Mouse (Mus musculus) embryo, embryonic 10.5 days (tissue): Measurements from ENCODE around the gene Tat.

Source experiments
- DNase-seq: peaks from one replicate; pipeline ENCODE4 v3.0.0-alpha.2; 2015; ENCODE audit warnings: low spot score

Tat gene

GRCm38 (mm10) chr8:109983944-109984343 lies 6.3 kb upstream of the Tat start:
- no peak for DNase-seq

DNA sequence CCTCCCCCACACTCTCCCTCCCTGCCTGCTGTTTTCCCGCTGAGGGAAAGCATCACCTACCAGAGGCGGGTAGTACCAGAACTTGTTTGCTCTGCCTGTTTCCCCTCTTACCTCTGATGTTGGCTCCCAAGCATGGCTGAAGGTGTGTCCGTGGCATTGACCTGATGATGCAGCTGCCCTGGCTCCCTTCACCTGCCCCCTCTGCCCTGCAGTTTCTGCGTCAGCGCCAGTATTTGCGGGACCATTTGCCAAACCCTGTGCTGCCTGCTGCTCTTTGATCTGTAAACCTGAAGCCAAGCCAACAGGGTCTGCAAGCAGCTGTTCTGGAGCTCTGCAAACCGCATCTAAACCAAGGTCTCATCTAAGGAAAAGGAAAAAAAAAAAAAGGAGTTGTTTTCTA lies 3.9 kb upstream of the Tat start:
- no peak for DNase-seq

- no peak for DNase-seq
Measured at GRCm38 (mm10) chr8:109987776-109988175, 2.5 kb upstream of the Tat start.

- DNase-seq = no peak
Measured at GRCm38 (mm10) chr8:109989151-109989550, 1.1 kb upstream of the Tat start.

DNA sequence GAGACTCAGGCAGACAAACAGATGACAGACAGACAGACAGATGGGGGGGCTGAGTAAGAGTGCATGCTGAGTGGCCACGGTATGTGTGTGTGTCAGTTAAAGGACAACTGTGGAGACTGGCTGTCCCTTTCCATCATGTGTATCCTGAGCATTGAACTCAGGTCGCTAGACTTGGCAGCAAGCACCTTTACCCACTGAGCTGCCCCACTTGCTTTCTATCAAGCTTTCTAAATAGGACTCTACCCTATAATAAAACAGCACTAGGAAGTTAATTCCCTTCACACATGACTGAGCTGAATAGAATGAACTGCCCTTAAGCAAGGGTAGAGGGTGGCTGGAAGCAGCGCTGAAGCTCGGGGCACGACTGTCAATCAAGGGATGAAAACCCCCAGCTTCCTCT lies 1.9 kb downstream of the Tat start:
- no peak for DNase-seq

- no peak for DNase-seq
Measured at GRCm38 (mm10) chr8:109992951-109993350, 2.7 kb downstream of the Tat start.

DNA sequence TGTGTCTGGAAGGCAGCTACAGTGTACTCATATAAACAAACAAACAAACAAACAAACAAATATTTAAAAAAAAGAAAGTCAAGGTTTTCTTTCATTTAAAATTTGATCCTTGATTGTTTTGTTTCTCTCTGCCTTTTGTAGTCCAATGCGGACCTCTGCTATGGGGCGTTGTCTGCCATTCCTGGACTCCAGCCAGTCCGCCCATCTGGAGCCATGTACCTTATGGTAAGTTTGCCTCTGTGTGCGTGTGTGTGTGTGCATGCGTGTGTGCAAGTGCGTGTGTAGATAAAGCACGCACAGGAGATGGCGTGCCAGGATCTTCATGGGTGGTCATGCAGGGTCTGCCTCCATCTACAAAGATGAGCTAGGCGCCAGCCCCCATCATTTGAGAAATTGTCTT lies 7.1 kb downstream of the Tat start:
- no peak for DNase-seq

- DNase-seq = no peak
Measured at GRCm38 (mm10) chr8:109998066-109998465, 7.8 kb downstream of the Tat start.

DNA sequence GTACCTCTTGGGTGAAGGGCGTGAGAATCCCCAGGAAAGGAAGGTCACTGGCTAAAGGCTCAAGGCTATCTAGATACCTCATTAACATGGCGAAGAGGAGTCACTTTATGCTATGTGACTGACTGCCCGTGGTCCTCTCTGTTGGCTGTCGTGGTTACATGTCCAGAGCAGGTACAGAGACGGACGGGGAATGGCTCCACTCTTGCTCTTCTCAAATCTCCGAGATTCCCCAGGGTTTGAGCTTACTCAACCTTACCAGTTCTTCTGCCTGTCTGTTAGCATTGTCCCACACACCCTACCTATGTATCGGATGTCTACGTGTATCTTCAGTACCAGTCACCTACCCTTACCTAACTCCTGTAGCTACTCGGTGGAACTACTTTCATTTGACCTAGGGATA lies 9.7 kb downstream of the Tat start:
- no peak for DNase-seq

DNA sequence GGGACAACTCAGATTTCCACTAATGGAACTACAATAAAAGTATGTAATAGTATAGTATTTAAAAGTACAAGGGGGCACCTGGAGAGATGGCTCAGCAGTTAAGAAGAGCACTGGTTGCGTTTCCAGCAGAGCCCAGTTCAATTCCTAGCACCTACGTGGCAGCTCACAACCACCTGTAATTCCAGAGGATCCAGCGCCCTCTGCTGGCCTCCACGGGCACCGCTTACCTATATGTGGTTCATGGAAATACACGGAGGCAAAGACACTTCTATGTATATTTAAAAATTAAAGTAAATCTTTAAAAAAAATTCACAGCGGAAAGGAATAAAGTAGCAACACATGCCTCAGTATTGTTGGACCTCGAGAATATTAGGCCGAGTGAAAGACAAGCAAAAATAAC lies 12.7 kb downstream of the Tat start:
- peak; percentile 45 for DNase-seq

- no peak for DNase-seq
Measured at GRCm38 (mm10) chr8:110004300-110004699, 14.1 kb downstream of the Tat start.

DNA sequence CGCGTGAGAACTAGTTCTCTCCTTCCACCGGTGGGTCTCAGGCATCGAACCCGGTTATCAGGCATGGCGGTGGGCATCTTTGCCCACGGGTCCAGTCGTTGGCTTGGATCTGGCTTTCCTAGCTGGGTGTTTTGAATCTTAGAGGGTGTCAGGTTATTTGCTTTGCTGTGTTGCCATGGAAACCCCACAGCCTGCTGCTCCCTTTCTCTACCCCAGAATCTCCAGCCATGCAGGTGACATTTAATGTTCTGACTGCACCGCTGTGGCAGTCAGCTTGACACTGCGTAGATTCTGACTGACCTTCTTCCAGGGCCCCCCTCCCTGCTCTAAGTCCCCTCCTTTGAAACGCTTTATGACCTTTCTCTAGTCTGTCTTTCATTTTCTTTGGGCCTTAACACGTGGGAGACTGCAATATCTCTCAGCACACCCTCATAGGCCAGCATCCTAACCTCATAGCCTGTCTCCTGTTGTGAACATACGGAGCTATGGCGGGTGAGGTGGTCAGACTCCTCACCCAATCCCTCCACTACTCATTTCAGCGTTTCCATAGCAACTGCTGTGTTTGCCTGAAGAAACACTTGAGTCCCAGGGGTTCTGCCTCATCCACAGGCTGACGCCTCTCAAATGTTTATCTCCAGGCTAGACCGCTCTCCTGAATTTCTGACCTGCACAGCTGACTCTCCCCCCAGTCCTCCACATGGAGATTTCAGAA lies 16.2 kb downstream of the Tat start:
- DNase-seq = peak; percentile 29

DNA sequence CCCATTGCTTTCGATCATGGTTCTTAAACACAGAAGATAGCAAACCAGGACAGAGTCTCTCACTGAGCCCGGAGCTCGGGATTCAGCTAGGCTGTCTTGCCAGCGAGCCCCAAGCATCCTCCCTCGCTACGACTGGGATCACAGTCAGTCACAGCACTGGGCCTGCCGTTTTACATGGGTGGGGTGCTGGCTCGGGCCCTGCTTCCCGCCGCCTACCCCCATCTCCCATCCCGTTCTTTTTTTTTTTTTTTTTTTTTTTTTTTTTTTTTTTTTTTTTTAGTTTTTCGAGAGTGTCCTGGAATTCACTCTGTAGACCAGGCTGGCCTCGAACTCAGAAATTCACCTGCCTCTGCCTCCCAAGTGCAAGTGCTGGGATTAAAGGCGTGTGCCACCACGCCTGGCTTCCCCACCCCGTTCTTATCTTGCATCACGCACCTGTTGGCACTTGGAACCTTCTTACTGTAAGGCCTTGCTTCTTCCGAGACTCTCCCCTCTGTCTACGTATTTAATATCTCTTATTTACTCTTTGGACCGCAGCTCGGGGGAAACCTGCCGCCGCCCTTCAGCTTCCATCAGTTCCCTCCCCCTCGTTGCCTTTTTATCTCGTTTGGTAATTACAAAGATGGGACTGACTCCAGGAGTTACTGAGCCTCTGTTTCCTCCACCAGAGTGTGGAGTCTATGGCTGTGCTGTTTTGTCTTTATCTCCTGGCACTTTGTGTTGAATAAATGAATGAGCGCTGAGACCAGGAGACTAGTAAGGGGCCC lies 18.2 kb downstream of the Tat start:
- no peak for DNase-seq

DNA sequence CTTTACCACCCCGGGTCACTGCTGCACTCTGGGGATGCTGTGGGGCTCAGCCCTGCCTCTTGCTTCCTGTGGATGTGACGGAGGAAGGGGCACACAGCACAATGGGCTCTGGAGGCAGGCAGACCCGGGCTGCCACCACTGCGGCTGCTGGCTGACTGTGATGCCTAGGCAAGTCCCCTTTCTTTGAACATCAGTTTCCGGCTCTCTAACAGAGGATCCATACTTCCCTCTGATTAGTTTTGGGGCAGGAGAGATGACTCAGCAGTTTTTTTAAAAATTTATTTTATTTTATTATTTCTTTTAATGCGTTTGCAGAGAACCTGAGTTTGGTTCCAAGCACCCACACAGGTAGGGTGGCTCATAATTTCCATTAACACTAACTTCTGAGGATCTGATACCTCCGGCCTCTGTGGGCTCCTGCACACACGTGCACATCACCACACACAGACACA lies 18.8 kb downstream of the Tat start:
- DNase-seq = no peak

- DNase-seq = peak; percentile 69
Measured at GRCm38 (mm10) chr8:110010868-110011267, 20.6 kb downstream of the Tat start.

GRCm38 (mm10) chr8:110022081-110022480 lies 31.8 kb downstream of the Tat start:
- no peak for DNase-seq

GRCm38 (mm10) chr8:110022768-110023344 lies 32.6 kb downstream of the Tat start:
- DNase-seq = no peak

DNA sequence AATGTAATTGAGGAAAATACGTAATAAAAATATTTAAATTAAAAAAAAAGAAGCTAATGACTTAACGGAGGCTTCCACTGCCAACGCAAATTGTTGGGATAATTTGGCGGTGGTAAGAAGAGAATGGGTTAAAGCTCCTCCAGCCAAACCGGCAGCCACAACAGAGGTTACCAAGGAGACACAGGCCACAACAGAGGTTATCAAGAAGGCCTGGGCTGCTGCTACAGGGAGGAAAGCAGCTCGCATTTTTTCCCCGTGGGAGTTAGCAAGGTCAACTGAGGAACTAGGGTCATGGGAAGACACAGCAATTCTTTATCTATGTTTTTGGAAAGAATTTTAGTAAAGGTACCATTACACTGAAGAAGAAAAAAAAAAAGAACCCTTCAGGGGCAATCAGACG lies 43.5 kb downstream of the Tat start:
- DNase-seq = peak; percentile 44

GRCm38 (mm10) chr8:110034331-110034730 lies 44.1 kb downstream of the Tat start:
- peak; percentile 2 for DNase-seq

GRCm38 (mm10) chr8:110036156-110036555 lies 45.9 kb downstream of the Tat start:
- no peak for DNase-seq

DNA sequence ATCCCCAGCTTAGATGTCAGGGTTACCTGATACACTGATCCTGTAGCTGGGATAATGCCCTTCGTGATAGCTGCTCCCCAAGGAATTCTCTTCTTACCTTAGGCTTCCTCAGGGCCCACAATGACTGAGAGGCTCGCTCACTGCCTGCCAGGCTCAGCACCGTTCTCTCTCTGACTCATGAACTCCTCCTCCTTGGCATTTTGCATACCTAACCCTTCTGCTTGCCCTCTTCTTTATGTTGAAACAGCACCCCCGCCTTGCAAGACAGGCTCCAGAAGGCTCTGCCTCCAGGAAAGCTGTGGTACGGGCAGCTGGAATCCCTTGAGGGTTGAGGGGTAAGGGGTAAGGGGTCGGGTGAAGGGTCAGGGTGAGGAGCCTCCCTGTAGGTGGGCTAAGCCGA lies 49.0 kb downstream of the Tat start:
- DNase-seq = no peak

DNA sequence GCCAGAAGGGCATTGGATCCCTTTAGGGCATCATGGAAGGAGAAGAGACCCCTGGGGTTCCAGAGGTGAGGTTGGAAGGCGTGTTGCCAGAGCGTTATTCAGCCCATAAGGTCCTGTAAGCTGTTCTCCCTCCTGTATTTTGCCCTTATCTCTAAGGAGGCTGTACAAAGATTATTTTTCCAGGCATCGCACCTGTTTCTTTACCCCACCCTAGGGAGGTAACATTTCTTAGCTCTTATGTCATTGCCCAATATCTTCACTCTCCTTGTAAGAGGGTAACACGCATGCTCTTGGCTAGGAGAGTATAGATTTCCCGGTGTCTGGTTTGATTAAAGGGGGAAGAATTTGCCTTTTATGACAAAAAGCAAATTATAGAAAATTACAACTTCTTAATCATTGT lies 49.4 kb downstream of the Tat start, which contains the start of gene Chst4:
Chst4 (minus strand) TSS at position 82 of the 400 bp plus-strand sequence.
- no peak for DNase-seq

DNA sequence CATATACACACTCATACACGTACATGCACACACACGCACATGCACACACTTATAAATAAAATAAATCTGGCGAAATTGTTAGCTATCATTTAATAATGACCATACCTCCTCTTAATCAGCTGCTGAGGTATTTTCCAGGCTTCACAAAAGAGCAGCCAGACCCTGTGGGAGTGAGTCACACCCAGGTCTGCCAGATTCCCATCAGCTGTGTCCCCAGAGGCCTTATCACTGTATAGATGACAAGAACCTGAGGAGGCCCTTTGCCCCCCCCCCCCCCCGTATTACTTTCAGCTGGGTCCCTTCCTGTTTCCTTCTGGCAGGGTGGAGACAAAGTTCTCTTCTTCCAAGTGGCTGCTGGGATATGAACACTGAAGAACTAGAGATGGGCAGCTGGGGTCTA lies 50.3 kb downstream of the Tat start:
- DNase-seq = no peak
